Mouse (Mus musculus) CD4-positive, CD25-positive, alpha-beta regulatory T cell, adult 2 months (primary cell): Measurements from ENCODE around the gene Idh3a.

ENCODE experiments used
- DNase-seq: peaks from one replicate; pipeline ENCODE4 v3.0.0-alpha.2; 2012; ENCODE audit warnings: low read depth, low spot score

Idh3a gene

DNA sequence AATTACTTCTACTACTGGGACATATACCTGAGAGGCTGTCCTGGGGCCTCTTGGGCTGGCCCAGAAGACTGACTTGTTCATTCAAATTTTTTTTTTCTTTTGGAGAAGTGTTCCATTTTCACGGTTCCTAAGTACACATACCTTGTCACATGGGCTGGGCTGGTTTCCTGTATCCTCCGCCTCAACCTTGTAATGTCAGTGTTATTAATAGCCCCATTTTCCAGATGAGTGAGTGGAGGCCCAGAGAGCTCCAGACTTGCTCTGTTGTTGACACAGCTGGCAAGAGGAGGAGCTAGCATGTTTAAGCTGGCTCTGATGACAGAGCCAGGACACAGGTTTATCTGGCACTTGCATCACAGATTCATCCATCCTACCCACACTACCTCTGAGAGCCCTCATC is 61.3 kb downstream of the Idh3a start:
- no peak for DNase-seq

DNA sequence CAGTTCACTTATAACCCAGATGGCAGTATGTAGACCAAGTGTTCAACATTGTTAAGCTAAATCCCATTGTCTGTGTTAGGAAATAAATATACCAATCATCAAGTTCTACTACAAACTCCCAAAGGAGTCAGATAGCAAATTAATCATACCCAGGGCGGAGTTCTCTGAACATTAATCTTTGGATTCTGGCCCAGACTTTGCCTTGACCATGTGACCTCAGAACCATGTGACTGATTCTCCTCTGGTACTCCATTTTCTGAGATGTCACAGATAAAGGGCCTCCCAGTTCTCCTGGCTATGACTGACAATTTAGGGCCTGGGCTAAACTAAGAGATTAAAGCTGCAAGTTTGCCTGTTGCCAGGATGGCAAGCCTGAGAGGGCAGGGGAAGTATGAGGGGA is 63.2 kb downstream of the Idh3a start:
- no peak for DNase-seq

DNA sequence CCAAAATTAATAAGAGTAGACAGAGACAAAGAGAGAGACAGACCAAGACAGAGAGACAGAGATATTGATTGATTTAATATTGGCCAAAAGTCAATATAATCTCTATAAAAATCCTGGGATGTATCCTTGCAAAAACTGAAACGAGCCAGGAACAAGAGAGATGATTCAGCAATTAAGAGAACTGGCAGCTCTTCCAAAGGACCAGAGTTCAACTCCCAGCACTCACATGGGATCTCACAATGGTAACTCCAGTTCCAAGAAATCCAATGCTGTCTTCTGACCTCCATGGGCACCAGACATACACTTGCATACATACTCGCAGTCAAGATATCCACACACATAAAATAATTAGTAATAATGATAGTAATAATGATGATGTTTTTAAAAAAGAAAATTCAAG is 66.6 kb downstream of the Idh3a start:
- DNase-seq: no peak
